Mouse (Mus musculus) gastrocnemius, postnatal 4 days (tissue): Measurements from ENCODE around the gene Crybb3. TPM values are rescaled to one million over a fixed set of nuclear protein-coding genes. Genes with fewer than 3 reads are reported as not detected.

Source experiments
- DNase-seq, 2 experiments: peaks; one replicate each; pipeline ENCODE4 v3.0.0; 2021 to 2022; ENCODE audit warnings: low spot score in 2 of 2, mixed read lengths in 2 of 2
- total RNA-seq, 2 experiments: library from RNA; stranded (reverse); gene quantifications; 2 replicates each; pipeline ENCODE4 v1.2.3; 2021

Crybb3 gene
- total RNA-seq, 2 experiments from 2014 or later: 1.8 to 2.0 TPM

GRCm38 (mm10) chr5:113105035-113105434, 23.7 kb upstream of the Crybb3 start:
- no peak for DNase-seq

- DNase-seq: no peak
Measured at GRCm38 (mm10) chr5:113102455-113102854, 21.1 kb upstream of the Crybb3 start.

- no peak for DNase-seq
Measured at GRCm38 (mm10) chr5:113101457-113101856, 20.1 kb upstream of the Crybb3 start.

- no peak for DNase-seq
Measured at GRCm38 (mm10) chr5:113100422-113100821, 19.0 kb upstream of the Crybb3 start.

GRCm38 (mm10) chr5:113099546-113099945, 18.2 kb upstream of the Crybb3 start:
- DNase-seq: peak; percentile 86 to 89

GRCm38 (mm10) chr5:113097551-113097950, 16.2 kb upstream of the Crybb3 start:
- DNase-seq: no peak

- no peak for DNase-seq
Measured at GRCm38 (mm10) chr5:113095456-113095855, 14.1 kb upstream of the Crybb3 start.

GRCm38 (mm10) chr5:113092406-113092805, 11.0 kb upstream of the Crybb3 start:
- no peak for DNase-seq

GRCm38 (mm10) chr5:113091162-113091561, 9.8 kb upstream of the Crybb3 start:
- DNase-seq: peak in 1 of 2 experiments; percentile 52

- no peak for DNase-seq
Measured at GRCm38 (mm10) chr5:113090750-113091149, 9.4 kb upstream of the Crybb3 start.

GRCm38 (mm10) chr5:113090077-113090690, 8.8 kb upstream of the Crybb3 start:
- DNase-seq: no peak

GRCm38 (mm10) chr5:113087465-113087864, 6.1 kb upstream of the Crybb3 start:
- no peak for DNase-seq

- DNase-seq: no peak
Measured at GRCm38 (mm10) chr5:113086990-113087389, 5.6 kb upstream of the Crybb3 start.

GRCm38 (mm10) chr5:113086439-113086838, 5.1 kb upstream of the Crybb3 start:
- no peak for DNase-seq

GRCm38 (mm10) chr5:113085931-113086330, 4.5 kb upstream of the Crybb3 start:
- no peak for DNase-seq

GRCm38 (mm10) chr5:113084309-113084708, 2.9 kb upstream of the Crybb3 start:
- no peak for DNase-seq

GRCm38 (mm10) chr5:113082356-113083168, 1.2 kb upstream of the Crybb3 start:
- no peak for DNase-seq

GRCm38 (mm10) chr5:113081020-113081419, 364 bp downstream of the Crybb3 start:
- DNase-seq: no peak

GRCm38 (mm10) chr5:113079783-113080182, 1.6 kb downstream of the Crybb3 start:
- DNase-seq: no peak

GRCm38 (mm10) chr5:113078686-113079085, 2.7 kb downstream of the Crybb3 start:
- DNase-seq: no peak

GRCm38 (mm10) chr5:113070017-113070416, 11.4 kb downstream of the Crybb3 start, which contains the start of gene Crybb2:
Gene Crybb2, minus strand, starts transcription at chr5:113070117.
- no peak for DNase-seq

- DNase-seq: peak; percentile 67 to 71
Measured at GRCm38 (mm10) chr5:113054308-113054707, 27.1 kb downstream of the Crybb3 start.
